Mouse (Mus musculus) kidney, adult 8-10 months (tissue): Measurements from ENCODE around the gene Gpr137.
"Not testable (repeated sequence)": the region's sequence is repeated elsewhere in the genome, so short reads cannot be mapped to it uniquely, and the experiment has no call there.

Experiments used
- DNase-seq, 2 experiments: peaks; one replicate each; pipeline ENCODE4 v3.0.0; 2022

Gpr137 gene

DNA sequence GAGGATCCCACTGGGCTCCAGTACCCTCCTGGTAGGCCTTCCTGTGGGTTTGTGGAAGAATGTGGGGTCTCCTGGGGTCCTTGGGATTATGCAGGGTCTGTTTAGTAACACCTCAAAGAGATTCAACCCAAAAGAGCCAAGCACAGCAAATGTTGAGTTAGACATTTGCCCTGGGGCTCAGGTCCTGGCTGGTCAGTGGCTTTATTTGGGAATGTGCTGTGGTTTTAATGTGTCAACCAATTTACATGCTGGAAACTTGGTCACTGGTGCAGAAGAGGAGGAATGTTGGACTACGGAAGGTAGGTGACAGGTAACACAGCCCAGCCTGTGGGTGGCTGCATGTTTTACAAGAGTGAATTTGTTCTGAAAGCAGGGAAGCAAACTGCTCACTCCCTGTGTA lies 39.2 kb downstream of the Gpr137 start:
- DNase-seq: peak in 1 of 2 experiments; percentile 74

- DNase-seq: peak; percentile 56 to 79
Observed at GRCm38 (mm10) chr19:6899641-6900040, 42.6 kb downstream of the Gpr137 start.

- not testable (repeated sequence) for DNase-seq
Observed at GRCm38 (mm10) chr19:6895608-6896305, 46.5 kb downstream of the Gpr137 start.

GRCm38 (mm10) chr19:6893731-6894451 lies 48.4 kb downstream of the Gpr137 start:
- no peak for DNase-seq

GRCm38 (mm10) chr19:6892512-6892911 lies 49.8 kb downstream of the Gpr137 start:
- DNase-seq: peak in 1 of 2 experiments; percentile 58
